Comparison of ENCODE assay signal across 8 mouse cellular contexts in genomic region chr8:105326968-105327367, GRCm38 (mm10). TPM values are rescaled to one million over a fixed set of nuclear protein-coding genes. Genes with fewer than 3 reads are reported as not detected.
DNase-seq lines count a peak whose midpoint lies in the region; ATAC-seq and TF ChIP-seq lines count a peak whose summit lies in the region.

No protein-coding gene starts in this region.

- peak overlapping the region; percentile 47 for H3ac ChIP-seq in myocyte (ENCODE audit: control insufficient read depth, insufficient read length)

- peak overlapping the region; percentile 87 for H3K9ac ChIP-seq in embryonic facial prominence, embryonic 12.5 days
- peak overlapping the region; percentile 77 for H3K9ac ChIP-seq in intestine, embryonic 14.5 days (ENCODE audit: low read length)

- peak overlapping the region; percentile 99 for H3K4me3 ChIP-seq in left cerebral cortex, adult 2 months
- peak overlapping the region; percentile 80 for H3K4me3 ChIP-seq in embryonic facial prominence, embryonic 12.5 days
- H3K4me3 ChIP-seq in intestine, embryonic 14.5 days (ENCODE audit: low read depth, low read length): peak overlapping the region; percentile 89
- H3K4me3 ChIP-seq in myocyte: peak overlapping the region; percentile 79

- no peak for DNase-seq in left cerebral cortex, adult 2 months (ENCODE audit: extremely low spot score in 1 of 2, low spot score in 2 of 2)
- no peak for DNase-seq in left cerebral cortex, adult 9 months (ENCODE audit: low spot score in 2 of 2)
- DNase-seq in intestine, embryonic 14.5 days (ENCODE audit: low spot score): no peak
- no peak for DNase-seq in T-cell, adult 2 months (ENCODE audit: low spot score)
- DNase-seq in frontal cortex, adult 2 months (ENCODE audit: extremely low spot score in 1 of 2, low spot score in 1 of 2): no peak
- DNase-seq in embryo, embryonic 10 days (ENCODE audit: low spot score): no peak

- H3K4me1 ChIP-seq in embryonic facial prominence, embryonic 12.5 days: peaks cover 13% of the 10 kb centered on the region
- H3K4me1 ChIP-seq in intestine, embryonic 14.5 days (replicated peaks; ENCODE audit: control insufficient read depth, insufficient read depth, low read length): peaks cover 16% of the 10 kb centered on the region

- no peak for TF ChIP-seq POLR2A in myocyte (IDR thresholded peaks at IDR 0.05; ENCODE audit: insufficient read length, low read depth)

- H3K79me2 ChIP-seq in myocyte (ENCODE audit: control insufficient read depth, insufficient read depth): peaks cover 37% of the 10 kb centered on the region

- no peak overlapping the region; the same call in 1 of the 2 replicates for H3K27ac ChIP-seq in left cerebral cortex, adult 2 months
- peak overlapping the region; percentile 82; the same call in 1 of the 2 replicates for H3K27ac ChIP-seq in embryonic facial prominence, embryonic 12.5 days
- peak overlapping the region; percentile 58; the same call in 1 of the 2 replicates for H3K27ac ChIP-seq in intestine, embryonic 14.5 days (ENCODE audit: low read depth)

- intact Hi-C loops in left cerebral cortex, adult 2 months (cut with DNase I): loop anchor here (2.0 kb wide), 1 partner anchor 14 kb away; no protein-coding TSS in a partner anchor

- 46% methylated on average over 6 of the region's 6 CpGs for WGBS in embryonic facial prominence, embryonic 12.5 days
- WGBS in intestine, embryonic 14.5 days: 36% methylated on average over 6 of the region's 6 CpGs

- no peaks in the 10 kb centered on the region for H3K9me3 ChIP-seq in embryonic facial prominence, embryonic 12.5 days
- no peaks in the 10 kb centered on the region for H3K9me3 ChIP-seq in intestine, embryonic 14.5 days (ENCODE audit: control insufficient read depth, low read length)

- TF ChIP-seq CTCF in left cerebral cortex, adult 2 months (IDR thresholded peaks at IDR 0.05): no peak

- H3K27me3 ChIP-seq in embryonic facial prominence, embryonic 12.5 days: no peaks in the 10 kb centered on the region
- H3K27me3 ChIP-seq in intestine, embryonic 14.5 days (replicated peaks; ENCODE audit: control insufficient read depth, insufficient read depth, low read length): no peaks in the 10 kb centered on the region
- H3K27me3 ChIP-seq in myocyte (ENCODE audit: control insufficient read depth, insufficient read depth, insufficient read length): no peaks in the 10 kb centered on the region

- peak overlapping the region; percentile 84 for H3K4me2 ChIP-seq in embryonic facial prominence, embryonic 12.5 days (replicated peaks)
- peak overlapping the region; percentile 96 for H3K4me2 ChIP-seq in intestine, embryonic 14.5 days (ENCODE audit: low read length)
- peak overlapping the region; percentile 82 for H3K4me2 ChIP-seq in myocyte (ENCODE audit: low read depth)

- ATAC-seq in embryonic facial prominence, embryonic 12.5 days (ENCODE audit: insufficient number of reproducible peaks, insufficient read depth, low FRiP score, low TSS enrichment): no peak
- ATAC-seq in intestine, embryonic 14.5 days (replicated peaks; ENCODE audit: low FRiP score, low TSS enrichment, low read depth): no peak

- H3K36me3 ChIP-seq in embryonic facial prominence, embryonic 12.5 days: peaks cover 51% of the 10 kb centered on the region
- H3K36me3 ChIP-seq in intestine, embryonic 14.5 days (ENCODE audit: control insufficient read depth, insufficient read depth, low read length): peaks cover 52% of the 10 kb centered on the region
- peaks cover 22% of the 10 kb centered on the region for H3K36me3 ChIP-seq in myocyte (ENCODE audit: control insufficient read depth, insufficient read depth)

TF ChIP-seq in myocyte, 11 proteins besides CTCF, POLR2A, EP300 and RAD21:
- TF ChIP-seq MYOD1 (IDR thresholded peaks at IDR 0.05; ENCODE audit: control insufficient read depth in 1 of 3, insufficient read length in 2 of 3, low read depth in 2 of 3): no peak
- TF ChIP-seq SRF (IDR thresholded peaks at IDR 0.05; ENCODE audit: control insufficient read depth, insufficient read length, low read depth): no peak
- TF ChIP-seq POLR2AphosphoS2 (IDR thresholded peaks at IDR 0.05; ENCODE audit: insufficient read length, low read depth): no peak
- TF ChIP-seq USF1 (IDR thresholded peaks at IDR 0.05; ENCODE audit: low read depth): no peak
- TF ChIP-seq E2F4 (IDR thresholded peaks at IDR 0.05; ENCODE audit: insufficient read depth): no peak
- no peak for TF ChIP-seq REST (IDR thresholded peaks at IDR 0.05; ENCODE audit: insufficient read depth, insufficient read length)
- TF ChIP-seq MAX (IDR thresholded peaks at IDR 0.05; ENCODE audit: low read depth): no peak
- no peak for TF ChIP-seq MYOG (IDR thresholded peaks at IDR 0.05; ENCODE audit: control insufficient read depth in 1 of 3, insufficient read depth in 1 of 3, insufficient read length in 2 of 3, low read depth in 2 of 3)
- TF ChIP-seq TCF12 (IDR thresholded peaks at IDR 0.05; ENCODE audit: insufficient read depth, poor library complexity, severe bottlenecking): no peak
- TF ChIP-seq TCF3 (IDR thresholded peaks at IDR 0.05; ENCODE audit: insufficient read length, low read depth): no peak

RNA-seq across cellular contexts. Expression of gene Tmem208, which starts 0.8 kb away (rescaled TPM):
- 10 to 100 TPM; 35.4 to 40.1 TPM for total RNA-seq in left cerebral cortex, adult 2 months (2021)
- polyA plus RNA-seq in embryonic facial prominence, embryonic 12.5 days (2016; fragmentation: Nextera tagmentation; extraction: Ambion mirVana): 103 and 106 TPM in 2 replicates
- polyA plus RNA-seq in intestine, embryonic 14.5 days (2014; fragmentation: Nextera tagmentation; extraction: Ambion mirVana): 136 and 138 TPM in 2 replicates
- 109 TPM for polyA plus RNA-seq in myocyte (2012; fragmentation: generic; extraction: Trizol)
- 73.1 and 74.3 TPM in 2 replicates for polyA plus RNA-seq in frontal cortex, adult 2 months (2012; rRNA removed)

RNA-seq across cellular contexts. Expression of gene Lrrc29, which starts 0.9 kb away (rescaled TPM):
- total RNA-seq in left cerebral cortex, adult 2 months (2021): 1 to 10 TPM; 6.6 to 6.8 TPM
- 1.6 and 1.8 TPM in 2 replicates for polyA plus RNA-seq in embryonic facial prominence, embryonic 12.5 days (2016; fragmentation: Nextera tagmentation; extraction: Ambion mirVana)
- 1.9 and 2.3 TPM in 2 replicates for polyA plus RNA-seq in intestine, embryonic 14.5 days (2014; fragmentation: Nextera tagmentation; extraction: Ambion mirVana)
- 1.8 TPM for polyA plus RNA-seq in myocyte (2012; fragmentation: generic; extraction: Trizol)
- polyA plus RNA-seq in frontal cortex, adult 2 months (2012; rRNA removed): 3.5 and 4.8 TPM in 2 replicates

RNA-seq across cellular contexts. Expression of gene Fhod1, which starts 20.8 kb away (rescaled TPM):
- total RNA-seq in left cerebral cortex, adult 2 months (2021): 1 to 10 TPM; 3.5 to 3.7 TPM
- 2.3 TPM in 2 replicates for polyA plus RNA-seq in embryonic facial prominence, embryonic 12.5 days (2016; fragmentation: Nextera tagmentation; extraction: Ambion mirVana)
- polyA plus RNA-seq in intestine, embryonic 14.5 days (2014; fragmentation: Nextera tagmentation; extraction: Ambion mirVana): 3.2 and 3.5 TPM in 2 replicates
- 19.0 TPM for polyA plus RNA-seq in myocyte (2012; fragmentation: generic; extraction: Trizol)
- polyA plus RNA-seq in frontal cortex, adult 2 months (2012; rRNA removed): 3.8 and 4.2 TPM in 2 replicates

RNA-seq across cellular contexts. Expression of gene Elmo3, which starts 21.6 kb away (rescaled TPM):
- 1 to 10 TPM; 1.4 to 1.9 TPM for total RNA-seq in left cerebral cortex, adult 2 months (2021)
- polyA plus RNA-seq in embryonic facial prominence, embryonic 12.5 days (2016; fragmentation: Nextera tagmentation; extraction: Ambion mirVana): 3.4 and 4.2 TPM in 2 replicates
- polyA plus RNA-seq in intestine, embryonic 14.5 days (2014; fragmentation: Nextera tagmentation; extraction: Ambion mirVana): 16.8 and 17.7 TPM in 2 replicates
- 0.92 TPM for polyA plus RNA-seq in myocyte (2012; fragmentation: generic; extraction: Trizol)
- 2.4 and 2.6 TPM in 2 replicates for polyA plus RNA-seq in frontal cortex, adult 2 months (2012; rRNA removed)

RNA-seq across cellular contexts. Expression of gene Slc9a5, which starts 21.7 kb away (rescaled TPM):
- 10 to 100 TPM; 41.9 to 42.5 TPM for total RNA-seq in left cerebral cortex, adult 2 months (2021)
- 5.9 and 7.4 TPM in 2 replicates for polyA plus RNA-seq in embryonic facial prominence, embryonic 12.5 days (2016; fragmentation: Nextera tagmentation; extraction: Ambion mirVana)
- 1.5 and 2.3 TPM in 2 replicates for polyA plus RNA-seq in intestine, embryonic 14.5 days (2014; fragmentation: Nextera tagmentation; extraction: Ambion mirVana)
- polyA plus RNA-seq in myocyte (2012; fragmentation: generic; extraction: Trizol): 6.2 TPM
- polyA plus RNA-seq in frontal cortex, adult 2 months (2012; rRNA removed): 26.1 and 26.4 TPM in 2 replicates
